Mouse (Mus musculus) retina, embryonic 14.5 days (tissue): Measurements from ENCODE around the gene Zfp367.

Experiments
- DNase-seq: peaks from one replicate; pipeline ENCODE4 v3.0.0-alpha.2; 2015; ENCODE audit warnings: low spot score

The Zfp367 gene

GRCm38 (mm10) chr13:64153083-64153682 lies at the start of gene Zfp367:
Gene Zfp367 (minus strand): TSS chr13:64153202.
- peak; percentile 98 for DNase-seq

GRCm38 (mm10) chr13:64200911-64201310 lies 47.9 kb upstream of the Zfp367 start:
- no peak for DNase-seq

- no peak for DNase-seq
Measured at GRCm38 (mm10) chr13:64198310-64198709, 45.3 kb upstream of the Zfp367 start.

GRCm38 (mm10) chr13:64197899-64198298 lies 44.9 kb upstream of the Zfp367 start:
- no peak for DNase-seq

GRCm38 (mm10) chr13:64187065-64187464 lies 34.1 kb upstream of the Zfp367 start:
- DNase-seq: no peak

- DNase-seq: no peak
Measured at GRCm38 (mm10) chr13:64186516-64186915, 33.5 kb upstream of the Zfp367 start.

- no peak for DNase-seq
Measured at GRCm38 (mm10) chr13:64185586-64185985, 32.6 kb upstream of the Zfp367 start.

GRCm38 (mm10) chr13:64185176-64185575 lies 32.2 kb upstream of the Zfp367 start:
- DNase-seq: no peak

GRCm38 (mm10) chr13:64184361-64184760 lies 31.4 kb upstream of the Zfp367 start:
- no peak for DNase-seq

GRCm38 (mm10) chr13:64183583-64183982 lies 30.6 kb upstream of the Zfp367 start:
- no peak for DNase-seq

- no peak for DNase-seq
Measured at GRCm38 (mm10) chr13:64182091-64182490, 29.1 kb upstream of the Zfp367 start.

- peak; percentile 57 for DNase-seq
Measured at GRCm38 (mm10) chr13:64180888-64181287, 27.9 kb upstream of the Zfp367 start.

- no peak for DNase-seq
Measured at GRCm38 (mm10) chr13:64180300-64180699, 27.3 kb upstream of the Zfp367 start.

- no peak for DNase-seq
Measured at GRCm38 (mm10) chr13:64178746-64179652, 26.0 kb upstream of the Zfp367 start.

GRCm38 (mm10) chr13:64178000-64178399 lies 25.0 kb upstream of the Zfp367 start:
- DNase-seq: no peak

GRCm38 (mm10) chr13:64169746-64170145 lies 16.7 kb upstream of the Zfp367 start:
- no peak for DNase-seq

- peak; percentile 12 for DNase-seq
Measured at GRCm38 (mm10) chr13:64163147-64163715, 10.2 kb upstream of the Zfp367 start.

- peak; percentile 55 for DNase-seq
Measured at GRCm38 (mm10) chr13:64162626-64163025, 9.6 kb upstream of the Zfp367 start.

GRCm38 (mm10) chr13:64161916-64162611 lies 9.1 kb upstream of the Zfp367 start:
- no peak for DNase-seq

GRCm38 (mm10) chr13:64161548-64161915 lies 8.5 kb upstream of the Zfp367 start, which contains the start of gene Habp4:
Gene Habp4 (plus strand): TSS chr13:64161824.
- peak; percentile 100 for DNase-seq

GRCm38 (mm10) chr13:64156966-64157365 lies 4.0 kb upstream of the Zfp367 start:
- no peak for DNase-seq

GRCm38 (mm10) chr13:64155171-64155571 lies 2.2 kb upstream of the Zfp367 start:
- DNase-seq: peak; percentile 42
